Mouse (Mus musculus) thymus, postnatal 14 days (tissue): ENCODE results near the gene Mettl7a2.
"Not testable (repeated sequence)": the region's sequence is repeated elsewhere in the genome, so short reads cannot be mapped to it uniquely, and the experiment has no call there.

Experiments
- DNase-seq: peaks from one replicate; pipeline ENCODE4 v3.0.0; 2021

Gene Mettl7a2

GRCm38 (mm10) chr15:100352711-100353250, at the start of gene Mettl7a2, which contains the start of gene Methig1:
Gene Mettl7a2, plus strand, starts transcription at chr15:100353200.
Gene Methig1, plus strand, starts transcription at chr15:100353149.
- DNase-seq = no peak

GRCm38 (mm10) chr15:100303428-100304018, 49.5 kb upstream of the Mettl7a2 start:
- no peak for DNase-seq

GRCm38 (mm10) chr15:100304019-100304991, 48.7 kb upstream of the Mettl7a2 start, which contains the start of gene Mettl7a1:
Gene Mettl7a1, plus strand, starts transcription at chr15:100304140.
- DNase-seq = peak; percentile 70

GRCm38 (mm10) chr15:100306201-100306600, 46.8 kb upstream of the Mettl7a2 start:
- DNase-seq = no peak

- DNase-seq = peak; percentile 52
These were observed 45.4 kb upstream of the Mettl7a2 start for GRCm38 (mm10) chr15:100307438-100308096.

GRCm38 (mm10) chr15:100312346-100312745, 40.7 kb upstream of the Mettl7a2 start:
- DNase-seq = no peak

- no peak for DNase-seq
These were observed 38.4 kb upstream of the Mettl7a2 start for GRCm38 (mm10) chr15:100314448-100315145.

- not testable (repeated sequence) for DNase-seq
These were observed 34.9 kb upstream of the Mettl7a2 start for GRCm38 (mm10) chr15:100318014-100318671.

- no peak for DNase-seq
These were observed 33.1 kb upstream of the Mettl7a2 start for GRCm38 (mm10) chr15:100319884-100320283.

- no peak for DNase-seq
These were observed 32.6 kb upstream of the Mettl7a2 start for GRCm38 (mm10) chr15:100320295-100320905.

- DNase-seq = no peak
These were observed 31.9 kb upstream of the Mettl7a2 start for GRCm38 (mm10) chr15:100321134-100321533.

- DNase-seq = no peak
These were observed 28.9 kb upstream of the Mettl7a2 start for GRCm38 (mm10) chr15:100324021-100324591.

- DNase-seq = no peak
These were observed 27.8 kb upstream of the Mettl7a2 start for GRCm38 (mm10) chr15:100325235-100325634.

- DNase-seq = not testable (repeated sequence)
These were observed 24.9 kb upstream of the Mettl7a2 start for GRCm38 (mm10) chr15:100328089-100328488.

GRCm38 (mm10) chr15:100329336-100329735, 23.7 kb upstream of the Mettl7a2 start:
- DNase-seq = not testable (repeated sequence)

GRCm38 (mm10) chr15:100330739-100331138, 22.3 kb upstream of the Mettl7a2 start:
- no peak for DNase-seq

GRCm38 (mm10) chr15:100332077-100332961, 20.7 kb upstream of the Mettl7a2 start:
- DNase-seq = not testable (repeated sequence)

- DNase-seq = no peak
These were observed 18.4 kb upstream of the Mettl7a2 start, which contains the start of gene Mettl7a3 for GRCm38 (mm10) chr15:100334629-100335028. Gene Mettl7a3, plus strand, starts transcription at chr15:100334929.

- not testable (repeated sequence) for DNase-seq
These were observed 15.7 kb upstream of the Mettl7a2 start for GRCm38 (mm10) chr15:100337328-100337727.

- peak; percentile 80 for DNase-seq
These were observed 15.2 kb upstream of the Mettl7a2 start for GRCm38 (mm10) chr15:100337847-100338246.
